8 mouse cellular contexts compared by ENCODE assay signal in the genomic region with DNA sequence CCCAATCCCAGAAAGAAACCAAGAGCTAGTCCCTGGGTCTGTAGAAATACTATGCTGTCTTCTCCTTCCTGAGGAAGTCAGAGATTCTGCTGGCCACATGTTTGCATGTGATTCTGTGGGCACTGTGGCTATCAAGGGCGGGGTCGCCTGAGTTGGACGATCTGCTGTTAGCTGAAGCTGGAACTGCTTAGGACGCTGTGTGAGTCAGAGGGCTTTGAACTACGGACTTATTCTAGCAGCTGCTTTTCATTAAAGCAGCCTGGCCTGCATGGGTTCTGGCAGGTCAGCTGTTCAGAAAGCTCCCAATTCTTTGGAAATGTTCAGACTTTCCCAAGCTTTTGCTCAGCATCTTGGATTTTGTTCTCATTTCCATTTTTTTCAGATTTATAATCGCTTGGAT. TPM values are rescaled to one million over a fixed set of nuclear protein-coding genes. Genes with fewer than 3 reads are reported as not detected.
DNase-seq lines count a peak whose midpoint lies in the region; ATAC-seq and TF ChIP-seq lines count a peak whose summit lies in the region.
"Had no signal": no experiment of that assay in that cellular context is flagged by ENCODE, and none has a peak within 500 bp of the region (broad histone marks: within the 10 kb centered on the region; RNA-seq: fewer than 3 reads in every experiment).

No protein-coding gene starts in this region.

- H3K4me3 ChIP-seq in C2C12 (ENCODE audit: insufficient read depth, poor library complexity, severe bottlenecking): no peak overlapping the region
- no peak overlapping the region for H3K4me3 ChIP-seq in brown adipose tissue, adult 24 weeks (ENCODE audit: insufficient read depth, low read depth, low read length)
- no peak overlapping the region for H3K4me3 ChIP-seq in limb, embryonic 14.5 days (replicated peaks; ENCODE audit: low read length)
- no peak overlapping the region for H3K4me3 ChIP-seq in forebrain, embryonic 11.5 days (ENCODE audit: low read depth, low read length)
- H3K4me3 ChIP-seq: neural tube, embryonic 13.5 days had no signal

- no peaks in the 10 kb centered on the region for H3K36me3 ChIP-seq in C2C12 (ENCODE audit: control insufficient read depth, insufficient read depth)
- no peaks in the 10 kb centered on the region for H3K36me3 ChIP-seq in limb, embryonic 14.5 days (ENCODE audit: control insufficient read depth, insufficient read depth, low read length)
- H3K36me3 ChIP-seq in forebrain, embryonic 11.5 days (ENCODE audit: control insufficient read depth, insufficient read depth, low read length): no peaks in the 10 kb centered on the region
- H3K36me3 ChIP-seq: neural tube, embryonic 13.5 days had no signal

- ATAC-seq in limb, embryonic 14.5 days (ENCODE audit: low FRiP score, low read depth): peak; percentile 68; the same call in 1 of the 2 replicates
- ATAC-seq in forebrain, embryonic 11.5 days (replicated peaks; ENCODE audit: low FRiP score): no peak

- no peaks in the 10 kb centered on the region for H3K79me3 ChIP-seq in C2C12 (ENCODE audit: low read depth)

- 25% methylated on average over 6 of the region's 6 CpGs for WGBS in limb, embryonic 14.5 days
- 82% methylated on average over 6 of the region's 6 CpGs for WGBS in forebrain, embryonic 11.5 days

- no peak for TF ChIP-seq POLR2A in limb, embryonic 14.5 days (IDR thresholded peaks at IDR 0.05; ENCODE audit: borderline replicate concordance, extremely low read depth, insufficient read depth, insufficient read length)

- no peaks in the 10 kb centered on the region for H3K27me3 ChIP-seq in C2C12 (ENCODE audit: control insufficient read depth, insufficient read depth, insufficient read length)
- H3K27me3 ChIP-seq in limb, embryonic 14.5 days (ENCODE audit: control insufficient read depth, insufficient read depth, low read length): no peaks in the 10 kb centered on the region
- H3K27me3 ChIP-seq in forebrain, embryonic 11.5 days (ENCODE audit: control insufficient read depth, insufficient read depth, low read length): no peaks in the 10 kb centered on the region
- H3K27me3 ChIP-seq: neural tube, embryonic 13.5 days had no signal

- no peaks in the 10 kb centered on the region for H3K9me3 ChIP-seq in limb, embryonic 14.5 days (ENCODE audit: control insufficient read depth, low read length)
- H3K9me3 ChIP-seq in forebrain, embryonic 11.5 days (ENCODE audit: control insufficient read depth, low read length): no peaks in the 10 kb centered on the region
- H3K9me3 ChIP-seq: neural tube, embryonic 13.5 days had no signal

- no peak overlapping the region for H3K4me2 ChIP-seq in limb, embryonic 14.5 days (replicated peaks; ENCODE audit: low read depth, low read length, severe bottlenecking)
- no peak overlapping the region for H3K4me2 ChIP-seq in forebrain, embryonic 11.5 days (ENCODE audit: low read depth, low read length, severe bottlenecking)
- H3K4me2 ChIP-seq: neural tube, embryonic 13.5 days had no signal

- no peak overlapping the region for H3K9ac ChIP-seq in limb, embryonic 14.5 days (ENCODE audit: low read depth, low read length, severe bottlenecking)
- H3K9ac ChIP-seq in forebrain, embryonic 11.5 days (ENCODE audit: low read length): no peak overlapping the region
- H3K9ac ChIP-seq: neural tube, embryonic 13.5 days had no signal

- peaks cover 7% of the 10 kb centered on the region; the same call in 1 of the 2 replicates for H3K4me1 ChIP-seq in brown adipose tissue, adult 24 weeks (ENCODE audit: control insufficient read depth, insufficient read depth, insufficient read length, low read length)
- peaks cover 5% of the 10 kb centered on the region; the same call in 1 of the 2 replicates for H3K4me1 ChIP-seq in limb, embryonic 14.5 days (ENCODE audit: control insufficient read depth, insufficient read depth, low read length)
- H3K4me1 ChIP-seq in forebrain, embryonic 11.5 days (replicated peaks; ENCODE audit: control insufficient read depth, insufficient read depth, low read length): no peaks in the 10 kb centered on the region

- no peak overlapping the region for H3ac ChIP-seq in C2C12 (ENCODE audit: control insufficient read depth, insufficient read length, low read depth)

- H3K27ac ChIP-seq in brown adipose tissue, adult 24 weeks (replicated peaks; ENCODE audit: low read depth, low read length): peak overlapping the region; percentile 45
- H3K27ac ChIP-seq in limb, embryonic 14.5 days (replicated peaks; ENCODE audit: low read depth, low read length): no peak overlapping the region
- no peak overlapping the region for H3K27ac ChIP-seq in forebrain, embryonic 11.5 days (ENCODE audit: low read depth, low read length)
- H3K27ac ChIP-seq: neural tube, embryonic 13.5 days had no signal

- DNase-seq in heart, adult 9 months (ENCODE audit: low spot score in 2 of 2): peak; percentile 81 to 83
- DNase-seq in limb, embryonic 14.5 days (ENCODE audit: low spot score): peak; percentile 76
- DNase-seq in left cerebral cortex, postnatal 4 days: no peak
- no peak for DNase-seq in forebrain, embryonic 11.5 days (ENCODE audit: low spot score)
- no peak for DNase-seq in thymus, adult 18-20 months

- H3K79me2 ChIP-seq in C2C12 (ENCODE audit: control insufficient read depth, insufficient read depth): no peaks in the 10 kb centered on the region

- no peak for TF ChIP-seq CTCF in C2C12 (IDR thresholded peaks at IDR 0.05; ENCODE audit: control insufficient read depth, insufficient read depth, insufficient read length)

- intact Hi-C loops in left cerebral cortex, postnatal 4 days (cut with DNase I): no loop called here

TF ChIP-seq in C2C12, 6 proteins besides CTCF, POLR2A, EP300 and RAD21:
- TF ChIP-seq FOSL1 (IDR thresholded peaks at IDR 0.05; ENCODE audit: insufficient read depth, low read length, poor library complexity, severe bottlenecking): peak; percentile 34
- peak; percentile 36 for TF ChIP-seq USF1 (IDR thresholded peaks at IDR 0.05; ENCODE audit: low read depth)
- TF ChIP-seq MAX (IDR thresholded peaks at IDR 0.05): no peak
- no peak for TF ChIP-seq MYOG (IDR thresholded peaks at IDR 0.05; ENCODE audit: control insufficient read depth, extremely low read depth, insufficient read length)
- TF ChIP-seq MYOD1 (IDR thresholded peaks at IDR 0.05; ENCODE audit: control insufficient read depth, insufficient read length, low read depth): peak; percentile 80
- TF ChIP-seq CEBPB (IDR thresholded peaks at IDR 0.05; ENCODE audit: low read depth): no peak

RNA-seq across cellular contexts. Expression of a gene that starts 51.9 kb away (rescaled TPM):
- 2.5 TPM for polyA plus RNA-seq in C2C12 (2012; fragmentation: generic; extraction: Trizol)
- polyA plus RNA-seq in brown adipose tissue, adult 24 weeks (2012; ENCODE audit: insufficient read depth, insufficient read length, missing spikeins): 6.2 and 7.6 TPM in 2 replicates
- polyA plus RNA-seq in limb, embryonic 14.5 days (2012; rRNA removed): 9.5 and 9.6 TPM in 2 replicates
- polyA plus RNA-seq in limb, embryonic 14.5 days (2014; fragmentation: Nextera tagmentation; extraction: Ambion mirVana): 6.5 and 8.1 TPM in 2 replicates
- 1 to 10 TPM; 3.4 to 4.1 TPM for total RNA-seq in left cerebral cortex, postnatal 4 days (2021)
- 1.1 and 1.7 TPM in 2 replicates for polyA plus RNA-seq in forebrain, embryonic 11.5 days (2014; fragmentation: Nextera tagmentation; extraction: Ambion mirVana)

Comparison
In these comparisons a context has a peak if more than half of its experiments do, and no peak if none do; other contexts are left out.
1. DNase-seq: peak in heart, adult 9 months (2 of 2) and limb, embryonic 14.5 days (single experiment); none in left cerebral cortex, postnatal 4 days (single experiment), forebrain, embryonic 11.5 days (single experiment) and thymus, adult 18-20 months (0 of 2).